Mouse (Mus musculus): ENCODE data around the gene Ewsr1.

The Ewsr1 gene

DNA sequence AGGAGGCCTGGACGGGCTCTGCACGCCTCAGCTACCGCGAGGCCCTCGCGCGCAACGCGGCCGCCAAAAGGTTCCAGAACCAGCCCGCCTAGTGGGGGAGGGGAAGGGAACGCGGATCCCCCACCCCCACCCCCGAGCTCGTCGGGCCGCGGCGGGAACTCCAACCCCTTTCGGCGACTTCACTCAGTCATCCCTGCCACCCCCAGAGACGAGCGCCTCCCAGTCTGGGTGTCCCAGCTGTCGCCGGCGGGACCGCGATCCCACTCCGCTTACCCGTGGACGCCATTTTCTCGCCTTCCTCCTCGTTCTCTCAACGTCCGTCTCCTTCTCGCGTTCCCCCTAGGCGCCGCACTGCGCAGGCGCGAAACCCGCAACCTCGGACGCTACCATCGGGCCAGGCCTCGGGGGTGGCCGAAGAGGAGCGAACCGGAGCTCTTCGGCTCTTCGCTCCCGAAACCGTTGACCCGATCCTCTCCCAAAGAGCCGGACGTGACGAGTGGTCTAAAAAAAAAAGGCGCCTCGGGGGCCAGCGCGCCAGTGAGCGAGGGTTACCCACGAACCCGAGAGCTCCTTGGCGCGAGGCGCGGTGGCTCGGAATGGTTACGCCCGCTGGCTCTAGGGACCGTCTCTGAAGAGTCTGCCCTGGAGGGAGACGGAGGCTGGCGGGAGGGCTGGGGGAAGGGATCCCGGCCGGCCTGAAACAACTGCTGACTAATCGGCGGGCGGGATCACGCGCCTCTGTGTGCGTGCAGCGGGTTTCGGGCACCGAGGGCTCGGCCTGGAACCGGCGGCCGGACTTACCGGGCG, at the start of gene Ewsr1, which contains the start of gene Rhbdd3:
TSS of gene Ewsr1 (minus strand) at position 531 of the 807 bp plus-strand sequence.
TSS of gene Rhbdd3 (plus strand) at position 191 of the 807 bp plus-strand sequence.
- peak; percentile 98 for DNase-seq (ENCODE audit: low spot score)

DNA sequence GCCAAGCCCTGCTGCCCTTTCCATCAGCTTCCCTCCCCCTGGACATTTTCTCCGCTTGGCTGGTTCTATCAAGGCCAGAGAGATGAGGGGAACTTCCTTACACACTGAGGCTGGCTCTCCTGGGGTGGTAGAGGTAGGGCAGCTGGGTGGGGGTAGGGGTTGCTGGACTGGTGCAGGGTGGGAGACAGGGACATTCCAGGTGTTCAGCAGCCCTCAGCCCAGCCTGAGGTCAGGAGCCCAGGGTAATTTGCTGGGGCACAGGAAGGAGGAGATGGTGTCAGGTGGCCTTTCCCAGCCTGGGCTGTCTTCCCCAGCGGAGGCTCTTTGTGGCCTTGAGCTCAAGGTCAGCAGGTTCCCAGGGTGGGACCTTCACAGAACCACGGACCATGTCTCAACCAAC, 46.5 kb upstream of the Ewsr1 start:
- DNase-seq (ENCODE audit: low spot score), result no peak

DNA sequence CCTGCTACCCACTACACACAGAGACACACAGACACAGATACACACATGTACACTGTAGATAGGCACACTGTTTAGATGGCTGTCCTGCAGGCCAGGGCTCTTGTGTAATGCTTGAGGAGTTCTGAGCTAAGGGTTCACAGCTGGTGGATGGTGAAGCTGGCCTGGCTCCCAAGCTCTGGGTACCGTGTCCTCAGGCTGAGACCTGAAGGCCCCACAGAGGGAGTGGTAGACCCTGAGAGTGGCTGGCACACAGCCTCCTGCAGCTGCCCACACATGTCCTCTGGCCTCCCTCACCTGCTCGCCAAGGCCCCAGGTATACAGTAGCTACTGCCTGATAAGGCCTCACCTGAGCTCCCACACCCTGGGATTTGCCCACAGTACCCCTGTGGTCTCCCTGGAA, 42.9 kb upstream of the Ewsr1 start:
- DNase-seq (ENCODE audit: low spot score), result no peak

DNA sequence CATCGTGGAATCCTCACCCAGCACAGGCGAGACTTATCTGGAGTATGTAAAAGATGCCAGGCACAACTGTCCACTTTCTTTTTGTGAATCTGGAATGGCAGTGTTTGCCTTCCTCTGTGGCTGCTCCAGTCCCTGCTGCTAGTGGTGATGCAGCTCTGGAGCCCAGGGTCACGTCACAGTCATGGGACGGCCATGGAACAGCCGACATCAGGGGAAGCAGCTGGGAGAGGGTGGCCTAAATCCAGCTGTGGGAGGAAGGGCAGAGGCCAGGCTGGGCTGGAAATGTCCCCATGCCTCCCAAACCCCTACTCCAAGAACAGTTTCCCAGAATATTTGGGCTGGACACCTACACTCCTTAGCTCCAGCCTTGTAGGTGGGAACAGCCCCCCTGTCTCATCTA, 42.2 kb upstream of the Ewsr1 start:
- DNase-seq (ENCODE audit: low spot score), result no peak

DNA sequence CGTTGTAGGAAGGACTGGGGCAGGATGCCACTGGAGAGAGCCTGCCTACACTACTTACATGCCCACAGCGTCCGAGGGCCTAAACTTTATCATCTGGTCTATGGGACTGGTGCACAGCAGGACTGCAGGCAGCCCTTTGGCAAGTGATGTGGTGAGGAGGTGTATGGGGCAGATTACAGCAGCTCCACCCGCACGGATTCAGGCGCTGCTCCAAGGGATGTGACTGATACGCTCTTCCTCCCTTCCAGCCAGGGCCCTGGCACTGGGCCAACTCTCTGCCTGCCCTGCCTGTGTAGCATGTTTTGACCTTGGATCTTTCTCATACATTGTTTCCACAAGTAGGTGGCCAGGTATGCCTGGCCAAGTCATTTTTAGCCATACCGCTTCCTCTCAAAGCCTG, 41.6 kb upstream of the Ewsr1 start:
- DNase-seq (ENCODE audit: low spot score), result peak; percentile 76

DNA sequence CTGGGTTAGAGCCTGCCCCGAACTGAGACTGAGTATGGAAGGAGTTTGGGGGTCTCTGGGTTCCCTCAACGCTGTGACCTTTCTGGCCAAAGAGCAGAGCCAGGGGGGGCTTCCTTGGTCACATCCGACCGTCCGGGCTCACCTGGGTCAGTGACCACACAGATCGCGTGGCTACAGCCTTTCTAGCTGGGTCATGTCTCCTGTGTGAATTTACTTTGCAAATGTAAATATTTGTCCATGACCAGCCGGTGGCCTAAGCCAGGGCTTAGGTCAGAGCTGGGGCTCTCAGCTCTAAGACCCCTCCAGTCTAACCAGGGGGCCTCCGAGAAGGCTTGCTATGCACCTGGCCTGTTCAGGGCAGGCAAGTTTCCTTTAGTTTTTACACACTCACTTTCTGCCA, 40.3 kb upstream of the Ewsr1 start:
- DNase-seq (ENCODE audit: low spot score), result no peak

DNA sequence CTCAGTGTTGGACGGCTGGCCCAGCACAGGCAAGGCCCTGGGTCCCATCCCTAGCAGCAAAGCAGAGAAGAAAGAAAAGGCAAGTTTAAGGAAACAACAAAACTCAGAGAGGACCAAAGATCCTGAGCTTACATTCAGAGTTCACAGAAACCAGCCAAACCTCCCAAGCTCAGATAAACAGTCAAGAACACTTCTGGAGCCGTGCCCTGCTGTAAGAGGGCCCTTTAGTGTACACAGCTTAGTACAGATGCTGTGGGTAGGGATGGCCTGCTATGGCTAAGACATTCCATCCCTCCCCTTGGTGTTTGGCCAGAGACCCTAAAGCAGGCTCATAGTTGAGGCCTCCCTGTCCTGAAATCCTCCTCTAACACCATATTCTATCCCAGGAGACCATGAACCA, 39.6 kb upstream of the Ewsr1 start:
- DNase-seq (ENCODE audit: low spot score), result no peak

DNA sequence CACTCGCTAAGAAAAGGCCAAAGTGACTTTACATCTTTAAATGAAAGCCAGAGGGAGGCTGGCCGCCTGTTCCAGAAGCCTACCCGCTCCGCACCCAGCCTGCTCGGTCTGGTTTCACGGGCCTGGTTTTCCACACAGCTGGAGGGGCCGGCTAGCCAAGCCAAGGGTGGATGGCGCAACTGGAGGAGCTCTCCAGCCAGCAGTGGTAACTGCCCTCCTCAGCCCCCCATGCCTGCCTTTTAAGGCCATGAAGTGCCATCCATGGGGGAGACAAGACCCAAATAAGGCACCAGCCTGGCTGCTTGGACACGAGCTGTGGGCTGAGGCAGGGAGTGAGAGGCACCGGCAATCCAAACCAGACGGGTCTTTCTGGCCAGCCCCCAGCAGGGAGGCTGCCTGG, 36.8 kb upstream of the Ewsr1 start:
- DNase-seq (ENCODE audit: low spot score), result peak; percentile 36

DNA sequence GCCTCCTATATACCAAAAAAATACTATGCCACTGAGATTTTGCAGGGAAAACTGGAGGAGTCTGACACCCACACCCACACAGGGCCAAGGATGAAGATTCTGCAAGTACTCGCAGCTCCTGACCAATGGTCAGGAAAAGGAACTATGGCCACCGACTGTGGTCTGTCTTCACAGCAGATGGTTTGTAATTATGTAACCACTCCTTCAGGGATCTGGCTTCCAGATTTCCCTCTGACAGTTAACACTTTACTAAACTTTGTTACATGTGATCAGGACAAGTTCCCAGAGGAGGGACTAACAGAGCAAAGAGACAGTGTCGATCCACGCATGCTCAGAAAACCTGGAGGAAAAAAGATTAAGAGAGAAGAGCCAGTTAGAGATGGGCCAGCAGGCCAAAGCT, 33.7 kb upstream of the Ewsr1 start:
- no peak for DNase-seq (ENCODE audit: low spot score)

DNA sequence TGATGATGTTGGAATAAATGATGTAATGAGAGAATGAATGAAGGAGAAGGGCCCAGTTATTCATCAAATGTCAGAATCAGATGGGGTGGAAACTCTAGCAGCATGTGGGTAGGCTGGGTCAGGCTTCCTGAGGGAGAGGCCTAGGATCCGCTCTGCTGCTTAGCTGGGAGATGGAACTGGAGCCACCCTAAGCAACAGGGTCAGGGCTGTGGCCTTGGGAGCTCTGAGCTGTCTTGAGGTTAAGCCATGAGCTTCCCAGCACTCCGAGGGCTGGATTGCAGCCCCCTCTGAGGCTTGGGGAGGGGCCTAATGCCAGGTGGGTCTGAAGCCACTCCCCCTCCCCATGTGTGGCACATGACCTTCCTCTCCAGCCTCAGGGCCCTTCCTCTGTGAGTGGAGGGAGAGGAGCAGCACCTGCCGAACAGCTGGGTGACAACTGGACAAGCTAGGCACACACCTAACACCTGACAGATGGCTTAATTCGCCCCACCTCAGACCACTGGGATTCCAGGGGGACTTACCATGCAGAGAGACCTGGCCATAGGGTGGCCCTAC, 31.1 kb upstream of the Ewsr1 start:
- DNase-seq (ENCODE audit: low spot score), result no peak

DNA sequence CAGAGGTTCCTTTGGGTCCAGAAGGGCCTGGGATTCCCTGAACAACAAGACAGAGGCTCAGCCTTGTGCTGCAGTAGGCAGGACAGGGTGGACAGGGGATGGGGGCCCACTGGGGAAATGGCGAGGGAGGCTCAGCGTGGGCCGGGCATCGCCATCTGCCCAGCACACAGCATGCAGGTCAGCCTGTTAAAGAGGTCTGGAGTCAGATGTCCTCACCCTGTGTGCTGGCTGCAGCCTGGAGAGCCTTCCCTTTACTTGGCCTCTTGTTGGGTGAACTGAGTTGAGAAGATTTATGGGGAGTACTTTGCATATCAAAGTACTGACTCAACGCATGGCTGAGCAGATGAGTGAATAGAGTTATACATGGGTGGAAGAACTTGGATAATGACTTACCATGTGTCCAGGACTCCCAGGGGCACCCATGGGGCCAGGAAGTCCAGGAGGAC, 30.0 kb upstream of the Ewsr1 start:
- DNase-seq (ENCODE audit: low spot score), result no peak

DNA sequence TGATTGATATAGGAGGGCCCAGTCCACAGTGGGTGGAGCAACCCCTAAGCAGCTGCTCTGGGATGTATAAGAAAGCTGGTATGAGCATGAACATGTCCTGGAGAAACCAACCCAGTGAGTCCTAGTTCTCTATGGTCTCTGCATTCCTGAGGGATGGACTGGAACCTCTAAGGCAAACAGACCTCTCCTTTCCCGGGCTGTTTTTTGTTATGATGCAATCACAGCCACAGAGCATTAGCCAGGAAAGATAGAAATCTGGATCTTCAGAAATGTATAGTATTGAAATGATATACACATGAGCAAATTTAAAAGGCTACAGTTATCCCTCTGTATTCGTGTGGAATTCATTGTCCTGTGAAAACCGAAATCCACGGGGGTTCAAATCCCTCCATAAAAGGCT, 26.6 kb upstream of the Ewsr1 start:
- DNase-seq (ENCODE audit: low spot score), result no peak

DNA sequence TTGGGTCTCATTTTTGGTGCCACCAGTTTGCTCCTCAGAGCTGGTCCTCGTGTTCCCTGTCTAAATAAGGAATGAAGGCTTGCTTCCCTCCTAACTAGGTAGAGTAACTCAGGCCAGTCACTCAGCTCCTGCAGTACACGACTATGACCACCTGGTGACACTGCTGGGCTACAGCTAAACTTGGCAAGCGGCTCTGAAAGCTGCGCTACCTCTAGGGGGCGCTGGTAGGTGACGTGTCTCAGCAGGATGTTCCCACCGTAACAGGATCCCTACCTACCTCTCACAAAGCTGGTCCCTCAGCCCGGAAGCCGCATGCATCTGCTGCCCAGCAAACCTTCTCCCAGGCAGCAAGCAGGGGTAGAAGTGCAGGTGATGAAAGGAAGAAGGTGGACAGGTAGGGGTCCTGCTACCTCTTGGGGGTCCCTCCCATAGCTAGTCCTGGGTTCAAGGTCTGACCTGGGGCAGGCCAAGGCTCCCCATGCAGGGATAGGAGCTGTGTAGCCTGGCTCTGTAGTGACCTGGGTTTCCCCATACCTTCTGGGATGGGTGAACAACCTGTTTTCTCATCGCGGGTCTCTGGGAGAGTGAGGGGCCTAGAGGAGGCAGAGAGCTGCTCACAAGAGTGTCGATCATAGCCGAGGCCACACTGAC, 16.0 kb upstream of the Ewsr1 start:
- peak; percentile 81 for DNase-seq (ENCODE audit: low spot score)

DNA sequence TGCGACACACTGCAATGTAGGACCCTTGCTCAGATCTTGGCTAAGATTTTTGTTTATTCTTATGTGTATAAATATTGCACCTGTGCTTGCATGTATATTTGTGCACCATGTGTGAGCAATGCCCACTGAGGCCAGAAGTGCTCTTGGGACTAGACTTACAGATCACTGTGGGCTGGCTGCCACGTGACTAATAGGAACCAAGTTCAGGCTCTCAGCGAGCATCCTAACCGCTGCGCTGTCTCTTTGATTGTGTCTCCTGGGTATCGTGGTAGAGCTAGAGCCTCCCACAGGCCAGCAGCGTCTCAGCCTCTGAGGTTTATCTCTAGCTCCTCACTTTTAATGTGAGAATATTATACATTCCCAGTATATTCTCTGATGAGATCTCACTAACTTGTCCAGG, 14.6 kb upstream of the Ewsr1 start:
- no peak for DNase-seq (ENCODE audit: low spot score)

DNA sequence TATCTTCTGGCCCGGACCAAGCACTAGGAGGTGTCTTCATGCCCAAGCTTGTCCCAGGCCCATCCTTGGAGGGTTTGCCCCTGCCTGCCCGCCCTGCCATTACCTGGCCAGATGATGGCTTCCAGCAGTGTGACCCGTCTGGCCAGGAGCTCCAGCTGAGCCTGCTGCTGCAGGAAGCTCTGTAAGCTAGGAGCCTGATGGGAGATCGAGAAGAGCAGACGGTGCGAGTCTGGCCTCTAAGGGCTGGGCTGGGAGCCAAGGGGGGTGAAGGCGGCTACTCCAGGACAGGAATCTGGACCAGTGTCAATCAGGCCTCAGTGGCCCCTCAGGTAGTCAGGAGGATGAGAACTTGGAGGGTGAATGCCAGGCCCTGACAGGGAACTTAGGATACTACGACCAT, 10.4 kb upstream of the Ewsr1 start:
- no peak for DNase-seq (ENCODE audit: low spot score)

DNA sequence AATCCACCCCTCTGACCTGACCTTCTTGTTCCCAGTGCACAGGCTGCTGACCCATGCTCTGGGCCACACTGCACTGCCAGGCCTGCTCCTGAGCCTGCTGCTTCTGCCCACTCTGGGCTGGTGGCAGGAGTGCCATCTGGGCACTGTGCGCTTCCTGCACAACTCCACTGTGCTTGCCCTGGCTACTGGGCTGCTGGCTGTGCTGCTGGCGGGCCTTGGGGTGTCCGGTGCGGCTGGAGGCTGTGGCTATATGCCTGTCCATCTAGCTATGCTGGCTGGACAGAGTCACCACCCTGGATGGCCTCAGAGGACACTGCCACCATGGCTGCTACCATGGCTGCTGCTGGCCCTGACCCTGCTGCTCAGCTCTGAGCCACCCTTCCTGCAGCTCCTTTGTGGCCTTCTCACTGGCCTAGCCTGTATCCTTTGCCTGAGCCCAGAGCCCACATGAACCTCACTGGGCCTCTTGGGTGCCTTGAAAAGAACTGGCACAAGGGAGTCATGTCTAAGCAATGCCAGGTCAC, 5.0 kb upstream of the Ewsr1 start:
- no peak for DNase-seq (ENCODE audit: low spot score)

DNA sequence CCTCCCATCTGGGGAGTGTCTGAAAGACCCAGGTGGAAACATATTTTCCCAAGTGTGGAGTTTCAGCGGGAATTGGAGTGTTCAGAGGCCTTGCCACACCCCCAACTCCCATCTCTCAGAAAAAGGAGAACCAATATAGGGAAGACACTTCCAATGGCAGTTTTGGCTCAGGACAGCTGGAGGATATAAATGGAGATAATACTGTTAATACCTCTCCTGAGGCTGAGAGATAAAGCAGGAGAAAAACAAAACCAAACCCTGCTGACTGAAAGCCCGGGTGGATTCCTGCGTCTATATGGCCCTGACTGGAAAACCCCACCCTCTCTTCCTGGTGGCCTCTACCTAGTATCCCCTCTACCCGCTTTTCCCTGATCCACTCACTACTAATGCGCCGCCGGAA, 3.3 kb upstream of the Ewsr1 start:
- no peak for DNase-seq (ENCODE audit: low spot score)

DNA sequence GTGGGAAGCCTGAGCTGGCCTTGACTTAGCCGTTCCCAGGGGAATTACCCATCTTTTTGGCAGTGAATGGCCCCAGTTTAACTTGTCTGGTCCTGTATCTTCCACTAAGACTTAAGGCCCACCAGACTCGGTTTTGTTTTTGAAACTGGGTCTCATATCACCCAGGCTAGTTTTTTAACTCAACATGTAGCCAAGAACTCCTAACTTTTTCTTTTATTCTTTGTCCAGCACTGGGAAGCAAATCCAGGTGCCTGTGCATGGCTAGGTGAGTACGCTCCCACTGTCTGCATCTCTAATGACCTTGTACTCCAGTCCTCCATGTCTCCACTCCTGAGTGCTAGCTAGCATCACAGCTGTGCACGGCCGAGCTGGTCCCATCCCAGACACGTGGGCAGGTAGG, 2.6 kb upstream of the Ewsr1 start:
- no peak for DNase-seq (ENCODE audit: low spot score)

DNA sequence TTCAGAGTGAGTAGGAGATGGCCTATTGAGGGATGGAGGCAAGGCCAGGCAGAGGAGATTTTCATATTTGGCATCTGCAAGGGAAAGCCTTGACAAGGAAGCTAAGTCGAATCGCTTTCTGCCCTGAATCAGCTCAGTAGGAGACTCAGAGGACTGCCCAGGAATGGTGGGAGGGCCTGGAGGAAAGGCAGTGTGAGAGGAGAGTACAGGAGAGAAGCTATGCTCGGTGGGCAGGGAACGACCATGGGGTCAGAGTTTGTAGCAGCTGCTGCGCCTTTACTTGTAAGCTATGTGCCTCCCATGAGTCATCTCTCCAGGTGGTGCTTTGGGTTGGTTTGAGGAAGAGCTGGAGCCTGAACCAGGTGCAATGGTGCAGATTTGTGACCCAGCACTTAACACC, 1.7 kb upstream of the Ewsr1 start:
- no peak for DNase-seq (ENCODE audit: low spot score)

DNA sequence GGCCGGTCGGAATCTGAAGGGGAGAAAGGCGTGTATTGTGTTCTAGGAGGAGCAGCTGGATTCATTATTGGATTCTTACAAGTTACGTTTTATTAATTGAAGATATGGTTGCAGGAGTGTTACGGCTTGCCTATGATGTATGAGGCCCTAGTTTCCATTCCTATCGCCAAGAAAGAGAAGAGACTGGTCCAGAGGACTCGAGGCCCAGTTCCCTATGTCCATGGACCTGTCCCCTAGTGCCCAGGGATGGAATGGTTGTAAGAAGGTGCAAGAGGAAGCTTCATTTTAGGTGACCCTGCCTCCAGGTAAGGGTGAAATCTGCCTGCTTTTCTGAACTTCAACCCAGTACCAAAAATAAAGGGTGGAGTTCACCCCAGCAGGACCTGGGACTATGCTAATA, 1.2 kb upstream of the Ewsr1 start:
- DNase-seq (ENCODE audit: low spot score), result no peak

DNA sequence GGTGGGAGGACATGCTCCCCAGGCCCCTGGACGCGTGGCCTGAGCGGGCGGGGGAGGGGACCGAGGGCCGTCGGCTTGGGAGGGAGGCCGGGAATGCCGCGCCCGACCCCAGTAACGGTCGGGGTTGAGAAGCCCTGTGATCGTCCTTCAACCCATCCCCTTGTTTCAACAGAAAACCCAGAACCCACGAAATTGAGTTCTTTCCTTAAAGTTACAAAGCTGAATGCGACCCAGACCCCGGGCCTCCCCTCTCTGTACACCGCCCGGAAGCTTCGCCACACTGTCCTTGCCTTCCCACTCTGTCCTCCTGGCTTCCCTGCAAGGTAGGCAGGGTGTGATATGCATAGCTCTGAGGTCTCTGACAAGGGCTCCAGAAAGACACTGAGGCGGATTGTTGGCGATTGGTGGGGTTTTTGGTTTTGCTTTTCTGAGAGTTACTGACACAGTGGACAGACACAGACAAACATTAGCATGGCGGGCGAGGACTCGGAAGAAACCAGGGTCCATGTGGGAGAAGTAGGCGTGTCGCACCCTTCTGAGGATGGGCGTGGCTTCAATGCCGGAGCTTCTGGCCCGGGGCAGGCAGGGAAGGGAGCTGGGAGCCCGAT, 614 bp upstream of the Ewsr1 start:
- peak; percentile 83 for DNase-seq (ENCODE audit: low spot score)

DNA sequence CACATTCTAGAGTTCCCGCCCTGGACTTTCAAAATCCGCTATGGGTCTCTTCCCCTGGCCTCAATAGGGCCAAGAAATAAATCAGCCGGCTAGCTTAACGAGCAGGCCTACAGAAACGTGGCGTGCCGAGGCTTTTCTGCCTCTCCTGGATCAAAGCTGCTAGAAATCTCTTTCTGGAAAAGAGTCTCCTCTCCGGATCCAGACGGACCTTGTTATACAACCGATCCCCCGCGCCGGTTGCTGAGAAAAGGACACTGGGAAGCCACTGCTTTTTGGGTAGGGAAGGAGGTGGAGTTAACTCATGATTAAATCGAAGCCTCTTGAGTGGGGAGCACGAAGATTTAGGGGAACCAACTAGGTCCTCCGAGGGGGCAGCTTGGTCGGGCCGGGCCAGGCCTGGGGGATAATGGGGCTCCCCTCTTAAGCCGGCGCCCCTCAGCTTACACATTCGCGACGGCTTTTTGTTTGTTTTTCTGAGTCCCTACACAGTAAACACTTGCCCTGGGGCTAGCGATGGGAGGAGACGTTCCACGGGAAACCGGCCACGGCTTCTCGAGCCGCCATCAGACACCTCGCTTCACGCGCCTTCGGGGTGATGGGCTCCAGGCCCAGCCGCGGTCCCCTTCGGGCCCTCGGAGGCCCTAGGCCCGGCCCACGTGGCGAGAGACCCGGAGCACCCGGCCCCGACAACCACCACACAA, 881 bp downstream of the Ewsr1 start:
- peak; percentile 41 for DNase-seq (ENCODE audit: low spot score)
